Mouse (Mus musculus) erythroblast, embryonic 14.5 days (primary cell): ENCODE results near the gene Gm20671.

Source experiments
- GATA1 ChIP-seq: IDR thresholded peaks from 2 replicates; pipeline ENCODE4 v1.6.1; 2012; ENCODE audit warnings: low read length, inconsistent platforms, mixed read lengths
- TAL1 ChIP-seq: IDR thresholded peaks from 3 replicates; pipeline ENCODE4 v1.6.1; 2012; ENCODE audit warnings: low read length, inconsistent platforms, mixed read lengths

GRCm38 (mm10) chr5:32759662-32760061 is 67.2 kb downstream of the Gm20671 start:
- TF ChIP-seq TAL1: no peak
- TF ChIP-seq GATA1: no peak
